Mouse (Mus musculus): ENCODE data around the gene Gstk1. TPM values are rescaled to one million over a fixed set of nuclear protein-coding genes. Genes with fewer than 3 reads are reported as not detected.

Gene Gstk1
- 85.7 TPM for polyA plus RNA-seq (2014; fragmentation: Illumina TruSeq; extraction: RNeasy Lipid Tissue Mini Kit (QIAGEN cat#74804); ENCODE audit: low read depth, low replicate concordance)

DNA sequence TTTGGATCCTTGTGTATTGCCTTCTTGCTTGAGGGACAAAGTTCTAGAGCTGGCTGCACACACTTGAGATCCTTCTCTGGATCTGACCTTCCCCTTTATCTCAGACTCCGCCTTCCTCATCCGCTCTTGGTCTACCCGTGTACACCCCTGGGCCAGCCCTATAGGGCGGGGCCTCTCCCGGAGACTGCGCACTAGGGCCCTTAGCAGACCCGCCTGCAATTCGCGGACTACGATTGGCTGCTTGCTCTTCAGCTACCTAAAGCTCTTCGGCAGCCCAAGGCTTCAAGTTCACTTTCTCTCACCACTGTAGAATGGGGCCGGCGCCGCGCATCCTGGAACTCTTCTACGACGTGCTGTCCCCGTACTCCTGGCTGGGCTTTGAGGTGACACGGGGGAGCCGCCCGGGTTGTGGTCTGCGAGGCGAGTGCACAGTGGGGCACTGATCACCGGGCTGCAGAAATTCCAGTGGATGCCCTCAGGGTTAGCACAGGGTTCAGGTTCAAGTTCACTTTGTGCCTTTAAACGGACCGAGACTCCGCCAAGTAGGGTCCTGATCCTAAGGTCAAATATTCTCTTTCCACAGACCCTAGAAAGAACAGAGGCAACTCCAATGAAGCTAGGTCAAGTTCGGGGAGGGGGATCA lies at the start of gene Gstk1:
Gene Gstk1, plus strand, starts transcription at position 225 of the 643 bp plus-strand sequence.

DNA sequence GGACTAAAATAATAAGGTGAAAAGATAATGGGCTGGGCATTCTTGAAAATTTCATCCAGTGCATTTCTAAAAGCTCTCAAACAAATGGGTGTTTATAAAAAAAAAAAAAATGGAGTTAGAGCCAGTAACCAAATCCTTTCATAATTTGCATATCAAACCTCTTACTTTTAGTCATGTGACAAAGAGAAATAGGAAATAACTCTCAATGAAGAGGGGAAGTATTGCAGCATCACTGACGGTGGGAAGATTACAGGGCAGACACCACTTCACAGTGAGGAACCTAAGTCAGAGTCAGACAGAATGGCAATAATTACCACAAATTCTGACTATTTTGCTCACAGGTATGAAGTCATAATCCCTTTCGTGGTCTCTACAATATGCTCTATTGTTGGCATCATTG lies 30.7 kb upstream of the Gstk1 start, which contains the start of gene Tas2r144:
Gene Tas2r144, plus strand, starts transcription at position 301 of the 400 bp plus-strand sequence.

DNA sequence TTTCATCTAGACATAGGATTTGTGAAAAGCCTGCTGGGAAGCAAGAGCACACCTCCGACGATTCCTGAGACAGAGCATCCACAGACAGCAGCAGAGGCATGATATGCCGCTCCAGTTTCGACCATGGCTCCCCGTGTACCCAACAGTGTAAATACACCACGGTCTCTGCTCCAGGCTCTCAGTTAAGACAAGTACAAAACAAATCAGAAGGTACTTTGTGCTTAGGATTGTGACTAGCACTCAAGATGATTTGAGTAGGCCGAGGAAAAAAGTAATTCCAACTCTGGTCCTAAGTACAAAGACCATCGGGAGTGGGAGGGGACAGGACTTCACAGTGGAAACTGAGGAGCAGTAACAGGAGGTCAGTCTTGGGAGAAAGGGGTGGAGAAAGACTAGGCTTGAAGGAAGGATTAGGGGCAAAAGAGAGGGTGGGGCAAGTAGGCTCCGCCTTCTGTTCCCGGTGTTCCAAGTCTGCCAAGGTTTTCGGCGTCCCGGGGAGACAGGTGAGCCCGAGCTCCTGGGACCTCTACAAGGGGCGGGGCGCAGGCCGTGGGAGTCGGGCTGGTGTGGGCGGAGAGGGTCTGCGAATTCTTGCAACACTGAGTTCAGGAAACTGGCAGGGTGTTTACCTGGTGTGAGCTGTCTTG lies 15.9 kb downstream of the Gstk1 start, which contains the start of gene Tmem139:
Gene Tmem139, plus strand, starts transcription at position 447 of the 647 bp plus-strand sequence.

DNA sequence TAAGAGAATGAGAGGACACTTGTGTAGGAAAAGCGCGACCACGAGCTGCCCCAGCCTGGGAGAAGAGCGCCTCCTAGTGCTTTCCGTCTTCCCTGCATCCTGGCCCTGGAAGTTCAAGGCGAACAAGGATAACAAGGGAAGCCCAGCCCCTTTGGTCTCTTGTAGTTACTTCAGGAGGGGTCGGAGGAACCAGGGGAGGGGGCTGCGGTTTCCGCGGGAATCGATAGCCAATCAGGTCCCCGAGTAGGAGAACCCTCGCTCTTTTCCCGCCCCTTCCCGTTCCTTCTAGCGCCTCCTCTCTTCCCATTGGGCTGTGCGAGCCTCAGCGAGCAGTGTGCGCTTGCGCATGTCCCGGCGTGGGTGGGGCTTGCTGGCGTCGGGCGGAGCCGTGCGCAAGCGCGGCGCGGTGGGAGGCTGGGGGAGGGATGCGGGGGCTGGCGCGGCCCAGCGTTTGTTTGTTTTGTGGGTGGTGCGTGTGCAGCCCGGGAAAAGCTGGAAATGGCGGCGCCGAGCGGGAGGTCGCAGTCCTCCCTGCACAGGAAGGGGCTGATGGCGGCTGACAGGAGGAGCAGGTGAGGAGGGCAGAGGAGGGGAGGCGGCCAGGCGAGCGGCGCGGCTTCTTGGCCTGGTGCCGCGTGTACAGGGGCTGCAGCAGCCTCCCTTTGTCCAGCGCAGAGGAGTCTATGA lies 19.0 kb downstream of the Gstk1 start, which contains the start of gene Casp2:
Gene Casp2, plus strand, starts transcription at position 360 of the 687 bp plus-strand sequence.

DNA sequence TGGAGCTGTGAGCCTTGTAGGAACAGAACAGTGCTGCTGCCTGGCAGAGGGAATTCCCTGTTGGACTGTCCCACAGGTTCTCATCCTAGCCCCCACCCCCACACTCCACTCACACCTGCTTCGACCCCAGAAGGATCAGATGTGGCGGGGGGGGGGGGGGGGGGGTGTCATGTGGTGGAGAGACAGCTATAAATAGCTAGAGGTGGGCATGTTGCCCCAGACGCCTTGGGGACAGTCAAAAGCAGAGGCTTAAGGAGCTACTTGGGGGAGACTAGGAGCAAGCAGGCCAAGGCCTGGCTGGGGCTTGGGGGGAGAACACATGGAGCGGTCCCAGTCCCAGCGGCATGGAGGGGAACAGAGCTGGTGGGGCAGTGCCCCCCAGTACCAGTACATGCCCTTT lies 40.7 kb downstream of the Gstk1 start, which contains the start of gene Clcn1:
Gene Clcn1, plus strand, starts transcription at position 238 of the 400 bp plus-strand sequence.

Other genes starting within 250 kb of the Gstk1 start
- gene Sva, start 207.5 kb upstream of the Gstk1 start, polyA plus RNA-seq (2014; fragmentation: Illumina TruSeq; extraction: RNeasy Lipid Tissue Mini Kit (QIAGEN cat#74804); ENCODE audit: low read depth, low replicate concordance), result not detected
- gene Tas2r139, start 105.0 kb upstream of the Gstk1 start, polyA plus RNA-seq (2014; fragmentation: Illumina TruSeq; extraction: RNeasy Lipid Tissue Mini Kit (QIAGEN cat#74804); ENCODE audit: low read depth, low replicate concordance), result not detected
- not detected for gene Tas2r144, start 30.6 kb upstream of the Gstk1 start, polyA plus RNA-seq (2014; fragmentation: Illumina TruSeq; extraction: RNeasy Lipid Tissue Mini Kit (QIAGEN cat#74804); ENCODE audit: low read depth, low replicate concordance)
- gene Tmem139, start 16.0 kb downstream of the Gstk1 start, polyA plus RNA-seq (2014; fragmentation: Illumina TruSeq; extraction: RNeasy Lipid Tissue Mini Kit (QIAGEN cat#74804); ENCODE audit: low read depth, low replicate concordance), result 22.2 TPM
- 19.3 TPM for gene Casp2, start 19.1 kb downstream of the Gstk1 start, polyA plus RNA-seq (2014; fragmentation: Illumina TruSeq; extraction: RNeasy Lipid Tissue Mini Kit (QIAGEN cat#74804); ENCODE audit: low read depth, low replicate concordance)
- not detected for gene Clcn1, start 40.8 kb downstream of the Gstk1 start, polyA plus RNA-seq (2014; fragmentation: Illumina TruSeq; extraction: RNeasy Lipid Tissue Mini Kit (QIAGEN cat#74804); ENCODE audit: low read depth, low replicate concordance)
- gene Fam131b, start 78.7 kb downstream of the Gstk1 start, polyA plus RNA-seq (2014; fragmentation: Illumina TruSeq; extraction: RNeasy Lipid Tissue Mini Kit (QIAGEN cat#74804); ENCODE audit: low read depth, low replicate concordance), result not detected
- gene Zyx, start 103.7 kb downstream of the Gstk1 start, polyA plus RNA-seq (2014; fragmentation: Illumina TruSeq; extraction: RNeasy Lipid Tissue Mini Kit (QIAGEN cat#74804); ENCODE audit: low read depth, low replicate concordance), result 1.3 TPM
- 1.6 TPM for gene Epha1, start 127.3 kb downstream of the Gstk1 start, polyA plus RNA-seq (2014; fragmentation: Illumina TruSeq; extraction: RNeasy Lipid Tissue Mini Kit (QIAGEN cat#74804); ENCODE audit: low read depth, low replicate concordance)
- gene Tas2r143, start 154.3 kb downstream of the Gstk1 start, polyA plus RNA-seq (2014; fragmentation: Illumina TruSeq; extraction: RNeasy Lipid Tissue Mini Kit (QIAGEN cat#74804); ENCODE audit: low read depth, low replicate concordance), result not detected
- gene Tas2r135, start 159.5 kb downstream of the Gstk1 start, polyA plus RNA-seq (2014; fragmentation: Illumina TruSeq; extraction: RNeasy Lipid Tissue Mini Kit (QIAGEN cat#74804); ENCODE audit: low read depth, low replicate concordance), result not detected
- gene Tas2r126, start 188.6 kb downstream of the Gstk1 start, polyA plus RNA-seq (2014; fragmentation: Illumina TruSeq; extraction: RNeasy Lipid Tissue Mini Kit (QIAGEN cat#74804); ENCODE audit: low read depth, low replicate concordance), result not detected
- gene Olfr458, start 219.3 kb downstream of the Gstk1 start, polyA plus RNA-seq (2014; fragmentation: Illumina TruSeq; extraction: RNeasy Lipid Tissue Mini Kit (QIAGEN cat#74804); ENCODE audit: low read depth, low replicate concordance), result not detected
- gene Olfr457, start 230.4 kb downstream of the Gstk1 start, polyA plus RNA-seq (2014; fragmentation: Illumina TruSeq; extraction: RNeasy Lipid Tissue Mini Kit (QIAGEN cat#74804); ENCODE audit: low read depth, low replicate concordance), result not detected
- gene Olfr456, start 241.3 kb downstream of the Gstk1 start, polyA plus RNA-seq (2014; fragmentation: Illumina TruSeq; extraction: RNeasy Lipid Tissue Mini Kit (QIAGEN cat#74804); ENCODE audit: low read depth, low replicate concordance), result not detected

Data from kidney, adult 10 weeks (tissue).